Mouse (Mus musculus) heart, adult 2 months (tissue): ENCODE data around the gene Sphk1. TPM values are rescaled to one million over a fixed set of nuclear protein-coding genes. Genes with fewer than 3 reads are reported as not detected.
A peak's percentile ranks its signal among the peaks of the same experiment; 100 is the strongest.

Experiments
- DNase-seq, 2 experiments: peaks; one replicate each; pipeline ENCODE4 v3.0.0; 2021
- H3K27ac ChIP-seq: fragments of 200-600 bp; 2 replicates; pipeline ENCODE4 v1.8.1; 2022
- H3K27me3 ChIP-seq: fragments of 200-500 bp; 2 replicates; pipeline ENCODE4 v1.6.1; 2012; ENCODE audit warnings: mild to moderate bottlenecking, low read length, inconsistent platforms, mixed read lengths; ENCODE audit not compliant: control insufficient read depth, insufficient read depth
- H3K36me3 ChIP-seq: fragments of 200-500 bp; 2 replicates; pipeline ENCODE4 v1.6.1; 2012; ENCODE audit warnings: low read length, inconsistent platforms; ENCODE audit not compliant: control insufficient read depth, insufficient read depth
- H3K4me1 ChIP-seq: fragments of 200-500 bp; 2 replicates; pipeline ENCODE4 v1.6.1; 2011; ENCODE audit warnings: low read length; ENCODE audit not compliant: control insufficient read depth, insufficient read depth
- H3K4me3 ChIP-seq: fragments of 200-600 bp; 2 replicates; pipeline ENCODE4 v1.8.1; 2022
- H3K79me2 ChIP-seq: fragments of 200-500 bp; replicated peaks from 2 replicates; pipeline ENCODE4 v1.6.1; 2012; ENCODE audit warnings: mild to moderate bottlenecking, inconsistent platforms, low read length, moderate library complexity, mixed read lengths; ENCODE audit not compliant: control insufficient read depth, insufficient read depth
- H3K9ac ChIP-seq: fragments of 200-500 bp; 2 replicates; pipeline ENCODE4 v1.6.1; 2012; ENCODE audit warnings: low read depth, mild to moderate bottlenecking, control low read depth, inconsistent platforms, low read length, mixed read lengths
- CTCF ChIP-seq: fragments of 200-600 bp; IDR thresholded peaks from 2 replicates; pipeline ENCODE4 v1.8.1; 2022; ENCODE audit warnings: antibody characterized with exemption, mild to moderate bottlenecking, moderate library complexity
- EP300 ChIP-seq: fragments of 200-500 bp; IDR thresholded peaks from 2 replicates; pipeline ENCODE4 v1.6.1; 2011; ENCODE audit warnings: low read depth, low read length, control low read depth; ENCODE audit not compliant: insufficient read depth
- POLR2A ChIP-seq: fragments of 200-500 bp; IDR thresholded peaks from 2 replicates; pipeline ENCODE4 v1.6.1; 2011; ENCODE audit warnings: mild to moderate bottlenecking, low read depth, low read length, control low read depth; ENCODE audit not compliant: insufficient read depth
- WGBS: fragments of 180-500 bp; shearing (Covaris S2); methylation state at CpG from one replicate; pipeline ENCODE4 v1.1.7; 2018; 5-methylcytosine and 5-hydroxymethylcytosine counted together
- intact Hi-C: fragments of 180-260 bp; cut with DNase I; formaldehyde crosslinking; loops from one replicate; pipeline ENCODE4 v1.15.1; 2025
- polyA plus RNA-seq: library from polyadenylated mRNA; depleted of rRNA; stranded (reverse); fragments of >200 nt; gene quantifications from 2 replicates; pipeline ENCODE4 v1.2.3, GENCODE M21; 2012
- total RNA-seq, 2 experiments: library from RNA; stranded (reverse); gene quantifications; 2 replicates each; pipeline ENCODE4 v1.2.3; 2021

The Sphk1 gene
- total and polyA plus RNA-seq, 3 experiments: 0.98 to 3.2 (median 1.1) TPM

DNA sequence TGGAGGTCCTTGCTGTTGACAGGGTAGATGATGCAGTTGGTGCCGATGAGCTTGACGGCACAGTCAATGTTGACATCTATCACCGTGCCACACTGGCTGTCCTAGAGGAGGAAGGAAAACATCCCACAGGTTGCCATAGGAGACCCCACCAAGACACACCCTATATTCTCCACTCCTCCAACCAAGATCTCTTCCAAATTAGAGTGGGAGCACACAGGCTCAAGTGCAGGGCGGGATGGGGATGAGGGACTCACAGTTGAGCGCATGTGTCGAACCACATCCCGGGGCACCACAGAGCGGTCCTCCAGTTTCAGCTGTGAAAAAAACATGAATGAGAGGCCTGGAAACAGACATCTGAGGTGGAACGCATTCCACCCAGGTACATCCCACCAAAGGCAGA is 18.1 kb downstream of the Sphk1 start:
- no peak overlapping the region for H3K4me3 ChIP-seq
- no peaks in the 10 kb centered on the region; the same call in none of the 2 replicates for H3K79me2 ChIP-seq
- intact Hi-C loops: no loop called here
- no peaks in the 10 kb centered on the region for H3K36me3 ChIP-seq
- H3K27me3 ChIP-seq: no peaks in the 10 kb centered on the region
- no peak overlapping the region for H3K9ac ChIP-seq
- H3K4me1 ChIP-seq: peaks cover 11% of the 10 kb centered on the region
- 91% methylated on average over 9 of the region's 9 CpGs for WGBS
- TF ChIP-seq POLR2A (no peak), EP300 (no peak), CTCF (no peak)
- DNase-seq: no peak
- H3K27ac ChIP-seq: no peak overlapping the region

GRCm38 (mm10) chr11:116549273-116550038 is 18.7 kb downstream of the Sphk1 start:
- TF ChIP-seq POLR2A (no peak), EP300 (no peak), CTCF (no peak)
- Histone ChIP-seq H3K4me3 (no peak overlapping the region), H3K27me3 (no peaks in the 10 kb centered on the region), H3K79me2 (no peaks in the 10 kb centered on the region; the same call in none of the 2 replicates), H3K36me3 (no peaks in the 10 kb centered on the region), H3K27ac (0 out of 2 replicates have a peak overlapping the region, but pooled peaks have one; percentile 31), H3K4me1 (peaks cover 13% of the 10 kb centered on the region), H3K9ac (no peak overlapping the region)
- intact Hi-C loops: no loop called here
- DNase-seq: peak in 1 of 2 experiments; percentile 24
- 48% methylated on average over 11 of the region's 11 CpGs for WGBS

GRCm38 (mm10) chr11:116550748-116551147 is 20.0 kb downstream of the Sphk1 start:
- Histone ChIP-seq H3K36me3 (no peaks in the 10 kb centered on the region), H3K9ac (peak overlapping the region; percentile 12; the same call in 1 of the 2 replicates), H3K27me3 (no peaks in the 10 kb centered on the region), H3K27ac (peak overlapping the region; percentile 45), H3K4me1 (peaks cover 15% of the 10 kb centered on the region), H3K4me3 (no peak overlapping the region), H3K79me2 (no peaks in the 10 kb centered on the region; the same call in none of the 2 replicates)
- 14% methylated on average over 7 of the region's 7 CpGs for WGBS
- TF ChIP-seq EP300 (no peak), CTCF (no peak), POLR2A (no peak)
- intact Hi-C loops: no loop called here
- peak in 1 of 2 experiments; percentile 41 for DNase-seq

DNA sequence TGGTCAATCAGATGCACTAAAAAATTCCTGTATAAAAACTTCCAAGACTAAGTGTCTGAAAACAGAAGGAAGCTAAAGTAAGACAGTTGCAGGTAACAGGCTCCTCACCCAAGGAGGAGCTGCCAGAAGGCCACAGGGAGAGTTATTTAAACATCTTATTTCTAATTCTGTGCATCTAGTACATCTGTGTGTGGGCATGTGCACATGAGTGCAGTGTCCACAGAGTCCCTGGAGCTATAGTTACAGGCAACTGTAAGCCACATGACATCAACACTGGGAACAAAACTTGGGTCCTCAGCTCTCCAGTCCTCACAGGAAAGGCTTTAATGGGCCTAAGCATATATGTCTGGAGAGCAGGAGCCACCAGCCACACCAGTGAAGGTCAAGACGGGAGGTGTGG is 21.5 kb downstream of the Sphk1 start:
- no peak for TF ChIP-seq CTCF
- TF ChIP-seq POLR2A: no peak
- TF ChIP-seq EP300: no peak
- 79% methylated on average over 1 of the region's 1 CpGs for WGBS
- H3K4me3 ChIP-seq: no peak overlapping the region
- intact Hi-C loops: no loop called here
- no peak for DNase-seq
- H3K79me2 ChIP-seq: no peaks in the 10 kb centered on the region; the same call in none of the 2 replicates
- no peaks in the 10 kb centered on the region for H3K27me3 ChIP-seq
- no peaks in the 10 kb centered on the region for H3K36me3 ChIP-seq
- H3K27ac ChIP-seq: no peak overlapping the region
- no peak overlapping the region for H3K9ac ChIP-seq
- H3K4me1 ChIP-seq: peaks cover 24% of the 10 kb centered on the region

DNA sequence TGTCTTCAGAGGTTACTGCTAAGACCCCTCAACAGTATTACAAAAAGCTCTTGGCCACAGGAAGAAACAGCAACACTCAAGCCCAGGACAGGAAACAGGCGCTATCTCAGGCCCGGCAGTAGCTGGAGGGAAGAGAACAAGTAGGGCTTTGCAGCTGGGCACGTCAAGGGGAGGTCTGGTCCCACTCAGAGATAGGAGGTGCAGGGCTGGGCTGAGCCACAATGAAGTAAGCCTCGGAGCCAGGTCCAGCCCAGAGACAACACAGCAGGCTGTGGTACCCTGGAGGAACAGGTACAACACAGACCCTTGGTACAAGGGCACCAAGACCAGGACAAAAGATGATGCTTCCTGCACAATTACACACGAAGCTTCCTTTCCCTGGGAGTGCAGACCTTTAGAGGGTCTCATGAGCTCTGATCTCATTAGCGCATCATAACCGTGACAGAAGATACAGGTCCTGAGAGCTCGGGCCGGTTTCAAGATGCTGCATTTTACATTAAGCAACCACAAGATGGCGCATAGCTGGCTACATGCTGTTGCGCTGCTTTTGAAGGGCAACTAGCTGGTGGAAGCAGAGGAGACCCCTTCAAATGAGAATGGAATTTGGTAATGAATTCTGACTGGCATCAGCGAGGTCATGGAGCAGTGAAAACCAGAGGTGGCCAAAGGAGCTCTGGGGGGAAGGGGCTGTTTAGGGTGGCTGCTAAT is 23.6 kb downstream of the Sphk1 start:
- TF ChIP-seq CTCF (peak; percentile 89), EP300 (no peak), POLR2A (no peak)
- no peaks in the 10 kb centered on the region for H3K36me3 ChIP-seq
- peak; percentile 36 to 42 for DNase-seq
- no peak overlapping the region for H3K4me3 ChIP-seq
- no peak overlapping the region for H3K9ac ChIP-seq
- whole genome bisulfite sequencing: 15% methylated on average over 12 of the region's 12 CpGs
- H3K79me2 ChIP-seq: no peaks in the 10 kb centered on the region; the same call in none of the 2 replicates
- intact Hi-C loops: loop anchor here (1.0 to 2.0 kb wide), 2 partner anchors 32 to 75 kb away; partner anchors contain the start of gene Aanat
- no peaks in the 10 kb centered on the region for H3K27me3 ChIP-seq
- peaks cover 25% of the 10 kb centered on the region for H3K4me1 ChIP-seq
- no peak overlapping the region for H3K27ac ChIP-seq

GRCm38 (mm10) chr11:116555572-116555971 is 24.8 kb downstream of the Sphk1 start:
- Histone ChIP-seq H3K4me3 (no peak overlapping the region), H3K27me3 (no peaks in the 10 kb centered on the region), H3K4me1 (peaks cover 21% of the 10 kb centered on the region), H3K9ac (no peak overlapping the region), H3K36me3 (no peaks in the 10 kb centered on the region), H3K27ac (no peak overlapping the region), H3K79me2 (no peaks in the 10 kb centered on the region; the same call in none of the 2 replicates)
- intact Hi-C loops: loop anchor here (2.0 kb wide), 1 partner anchor 31 kb away; the partner anchor contains the start of gene Aanat
- 41% methylated on average over 1 of the region's 1 CpGs for WGBS
- no peak for TF ChIP-seq CTCF
- no peak for TF ChIP-seq POLR2A
- no peak for TF ChIP-seq EP300
- DNase-seq: no peak
